Mouse (Mus musculus) heart, adult 2 months (tissue): ENCODE measurements around the gene Slc2a1.

Experiments
- CTCF ChIP-seq: fragments of 200-600 bp; IDR thresholded peaks from 2 replicates; pipeline ENCODE4 v1.8.1; 2022; ENCODE audit warnings: antibody characterized with exemption, mild to moderate bottlenecking, moderate library complexity
- EP300 ChIP-seq: fragments of 200-500 bp; IDR thresholded peaks from 2 replicates; pipeline ENCODE4 v1.6.1; 2011; ENCODE audit warnings: low read depth, low read length, control low read depth; ENCODE audit not compliant: insufficient read depth
- POLR2A ChIP-seq: fragments of 200-500 bp; IDR thresholded peaks from 2 replicates; pipeline ENCODE4 v1.6.1; 2011; ENCODE audit warnings: mild to moderate bottlenecking, low read depth, low read length, control low read depth; ENCODE audit not compliant: insufficient read depth

GRCm38 (mm10) chr4:119102350-119103126 is 6.0 kb upstream of the Slc2a1 start:
- TF ChIP-seq CTCF, result no peak
- no peak for TF ChIP-seq EP300
- no peak for TF ChIP-seq POLR2A
